Mouse (Mus musculus) G1E (cell line): Measurements from ENCODE around the gene Rnf157.

Experiments
- CTCF ChIP-seq: IDR thresholded peaks from 2 replicates; pipeline ENCODE4 v1.5.1; 2012; ENCODE audit warnings: low read depth, low read length, inconsistent platforms, mixed read lengths
- GATA2 ChIP-seq: IDR thresholded peaks from 2 replicates; pipeline ENCODE4 v1.6.1; 2012; ENCODE audit warnings: low read depth, low read length, inconsistent platforms, borderline replicate concordance
- TAL1 ChIP-seq: conservative IDR thresholded peaks from 2 replicates; pipeline ENCODE4 v1.6.1; 2012; ENCODE audit warnings: low read depth, low read length, inconsistent platforms, mixed read lengths

- TF ChIP-seq TAL1 = no peak
- no peak for TF ChIP-seq CTCF
- TF ChIP-seq GATA2 = no peak
Measured at GRCm38 (mm10) chr11:116413631-116414022, 795 bp upstream of the Rnf157 start.
